Comparison of ENCODE assay signal across 8 mouse cellular contexts in genomic region chr13:45008150-45008549, GRCm38 (mm10). TPM values are rescaled to one million over a fixed set of nuclear protein-coding genes. Genes with fewer than 3 reads are reported as not detected.
DNase-seq lines count a peak whose midpoint lies in the region; ATAC-seq and TF ChIP-seq lines count a peak whose summit lies in the region.

No protein-coding gene starts in this region.

- no peak overlapping the region for H3K4me3 ChIP-seq in midbrain, embryonic 14.5 days (replicated peaks; ENCODE audit: low read depth, low read length)
- H3K4me3 ChIP-seq in midbrain, embryonic 10.5 days: no peak overlapping the region
- H3K4me3 ChIP-seq in kidney, postnatal 0 days (replicated peaks; ENCODE audit: low read depth, low read length): no peak overlapping the region
- no peak overlapping the region for H3K4me3 ChIP-seq in spleen, adult 2 months (ENCODE audit: extremely low read depth, insufficient read depth, insufficient read length)
- no peak overlapping the region for H3K4me3 ChIP-seq in heart, embryonic 10.5 days

- DNase-seq in adrenal gland, postnatal 36 days: peak; percentile 19 to 23
- no peak for DNase-seq in adrenal gland, postnatal 4 days (ENCODE audit: low spot score in 2 of 2)
- DNase-seq in midbrain, embryonic 14.5 days: peak; percentile 22
- DNase-seq in midbrain, embryonic 10.5 days (ENCODE audit: low spot score): no peak
- DNase-seq in kidney, postnatal 0 days (ENCODE audit: low spot score): peak; percentile 58
- DNase-seq in spleen, adult 2 months (ENCODE audit: low read depth in 1 of 2, low spot score in 2 of 2): peak in 1 of 2 experiments; percentile 46
- no peak for DNase-seq in heart, embryonic 10.5 days (ENCODE audit: low spot score)
- no peak for DNase-seq in gastrocnemius, postnatal 25 days

- peak; percentile 76 for TF ChIP-seq CTCF in kidney, postnatal 0 days (IDR thresholded peaks at IDR 0.05; ENCODE audit: low read depth)
- TF ChIP-seq CTCF in spleen, adult 2 months (IDR thresholded peaks at IDR 0.05; ENCODE audit: extremely low read depth, insufficient read depth, insufficient read length, insufficient replicate concordance): peak; percentile 56; the same call in 1 of the 2 replicates

- H3K9me3 ChIP-seq in midbrain, embryonic 14.5 days (ENCODE audit: control insufficient read depth, low read length): no peaks in the 10 kb centered on the region
- no peaks in the 10 kb centered on the region for H3K9me3 ChIP-seq in midbrain, embryonic 10.5 days (replicated peaks)
- no peaks in the 10 kb centered on the region for H3K9me3 ChIP-seq in kidney, postnatal 0 days (replicated peaks; ENCODE audit: low read length)
- H3K9me3 ChIP-seq in heart, embryonic 10.5 days: no peaks in the 10 kb centered on the region

- H3K36me3 ChIP-seq in midbrain, embryonic 14.5 days (ENCODE audit: control insufficient read depth, insufficient read depth, low read length): no peaks in the 10 kb centered on the region
- no peaks in the 10 kb centered on the region for H3K36me3 ChIP-seq in midbrain, embryonic 10.5 days
- H3K36me3 ChIP-seq in kidney, postnatal 0 days (ENCODE audit: insufficient read depth, low read length): no peaks in the 10 kb centered on the region
- no peaks in the 10 kb centered on the region for H3K36me3 ChIP-seq in spleen, adult 2 months (ENCODE audit: control insufficient read depth, insufficient read depth, low read length)
- no peaks in the 10 kb centered on the region for H3K36me3 ChIP-seq in heart, embryonic 10.5 days

- no peak for TF ChIP-seq POLR2A in spleen, adult 2 months (IDR thresholded peaks at IDR 0.05; ENCODE audit: low read depth, low read length)

- H3K9ac ChIP-seq in midbrain, embryonic 14.5 days (replicated peaks; ENCODE audit: low read length): no peak overlapping the region
- H3K9ac ChIP-seq in kidney, postnatal 0 days (ENCODE audit: low read depth, low read length): no peak overlapping the region

- no peak overlapping the region for H3K4me2 ChIP-seq in midbrain, embryonic 14.5 days (ENCODE audit: low read length)
- no peak overlapping the region for H3K4me2 ChIP-seq in kidney, postnatal 0 days (ENCODE audit: low read length)

- WGBS in midbrain, embryonic 14.5 days: 87% methylated on average over 7 of the region's 7 CpGs
- 82% methylated on average over 7 of the region's 7 CpGs for WGBS in midbrain, embryonic 10.5 days
- WGBS in kidney, postnatal 0 days: 68% methylated on average over 7 of the region's 7 CpGs
- WGBS in spleen, adult 2 months: 87% methylated on average over 7 of the region's 7 CpGs
- WGBS in heart, embryonic 10.5 days: 78% methylated on average over 7 of the region's 7 CpGs

- no peak overlapping the region for H3K27ac ChIP-seq in midbrain, embryonic 14.5 days (replicated peaks; ENCODE audit: low read depth, low read length)
- H3K27ac ChIP-seq in midbrain, embryonic 10.5 days (replicated peaks): no peak overlapping the region
- H3K27ac ChIP-seq in kidney, postnatal 0 days: no peak overlapping the region
- no peak overlapping the region for H3K27ac ChIP-seq in spleen, adult 2 months (ENCODE audit: insufficient read depth, low read length)
- H3K27ac ChIP-seq in heart, embryonic 10.5 days: no peak overlapping the region

- no peak for ATAC-seq in midbrain, embryonic 14.5 days (ENCODE audit: low FRiP score, low TSS enrichment)
- ATAC-seq in kidney, postnatal 0 days (replicated peaks; ENCODE audit: low FRiP score, low read depth): 0 out of 2 replicates have a peak, but pooled peaks have one; percentile 13

- no peaks in the 10 kb centered on the region for H3K27me3 ChIP-seq in midbrain, embryonic 14.5 days (ENCODE audit: control insufficient read depth, insufficient read depth, low read length)
- no peaks in the 10 kb centered on the region for H3K27me3 ChIP-seq in midbrain, embryonic 10.5 days (ENCODE audit: low read depth, poor library complexity, severe bottlenecking)
- H3K27me3 ChIP-seq in kidney, postnatal 0 days (ENCODE audit: insufficient read depth, low read length): no peaks in the 10 kb centered on the region
- H3K27me3 ChIP-seq in spleen, adult 2 months (ENCODE audit: control insufficient read depth, insufficient read depth, low read length): no peaks in the 10 kb centered on the region
- H3K27me3 ChIP-seq in heart, embryonic 10.5 days (ENCODE audit: insufficient read depth, poor library complexity, severe bottlenecking): no peaks in the 10 kb centered on the region

- H3K4me1 ChIP-seq in midbrain, embryonic 14.5 days (ENCODE audit: control insufficient read depth, insufficient read depth, low read length): no peaks in the 10 kb centered on the region
- peaks cover under 1% of the 10 kb centered on the region for H3K4me1 ChIP-seq in midbrain, embryonic 10.5 days
- no peaks in the 10 kb centered on the region for H3K4me1 ChIP-seq in kidney, postnatal 0 days (replicated peaks; ENCODE audit: insufficient read depth, low read length)
- no peaks in the 10 kb centered on the region for H3K4me1 ChIP-seq in spleen, adult 2 months (ENCODE audit: control insufficient read depth, insufficient read depth, insufficient read length)
- peaks cover 5% of the 10 kb centered on the region; the same call in 1 of the 2 replicates for H3K4me1 ChIP-seq in heart, embryonic 10.5 days

RNA-seq across cellular contexts. Expression of gene Dtnbp1, which starts 6.2 kb away (rescaled TPM):
- 10 to 100 TPM; 54.7 to 55.0 TPM for total RNA-seq in adrenal gland, postnatal 36 days (2021)
- total RNA-seq in adrenal gland, postnatal 4 days (2021): 10 to 100 TPM; 50.3 to 53.3 TPM
- polyA plus RNA-seq in midbrain, embryonic 14.5 days (2014; fragmentation: Nextera tagmentation; extraction: Ambion mirVana): 131 and 149 TPM in 2 replicates
- polyA plus RNA-seq in midbrain, embryonic 10.5 days (2016; fragmentation: Nextera tagmentation; extraction: Ambion mirVana): 74.1 and 75.7 TPM in 2 replicates
- 91.5 and 93.0 TPM in 2 replicates for polyA plus RNA-seq in kidney, postnatal 0 days (2015; fragmentation: Nextera tagmentation; extraction: Ambion mirVana)
- 28.3 and 34.8 TPM in 2 replicates for polyA plus RNA-seq in spleen, adult 2 months (2012; rRNA removed)
- 75.0 and 80.9 TPM in 2 replicates for polyA plus RNA-seq in heart, embryonic 10.5 days (2016; fragmentation: Nextera tagmentation; extraction: Ambion mirVana)
- 10 to 100 TPM; 36.3 to 38.6 TPM for total RNA-seq in gastrocnemius, postnatal 25 days (2021)

Comparison
In these comparisons a context has a peak if more than half of its experiments do, and no peak if none do; other contexts are left out.
1. DNase-seq: peak in adrenal gland, postnatal 36 days (2 of 2), midbrain, embryonic 14.5 days (single experiment) and kidney, postnatal 0 days (single experiment); none in adrenal gland, postnatal 4 days (0 of 2), midbrain, embryonic 10.5 days (single experiment), heart, embryonic 10.5 days (single experiment) and gastrocnemius, postnatal 25 days (single experiment).